Mouse (Mus musculus): Measurements from ENCODE around the gene Patl2.

DNA sequence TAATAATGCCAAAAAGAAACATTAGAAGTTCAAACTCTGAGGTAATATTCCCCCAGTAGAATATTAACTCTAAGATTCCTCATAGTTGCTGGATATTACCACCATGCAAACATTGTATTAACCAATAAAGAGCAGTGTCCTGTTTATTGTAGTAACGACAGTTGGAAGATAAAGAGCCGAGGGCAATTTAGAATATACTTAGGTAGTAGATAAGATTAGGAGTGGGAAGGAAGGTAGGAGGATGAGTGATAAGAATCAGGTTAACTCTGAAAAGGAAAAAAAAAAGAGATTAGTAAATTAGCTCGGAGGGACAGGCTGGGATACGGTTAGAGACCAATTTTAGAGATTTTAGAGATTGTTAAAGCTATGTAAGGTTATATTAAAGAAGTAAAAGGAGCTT lies 35.4 kb upstream of the Patl2 start:
- no peak for TF ChIP-seq CTCF (IDR thresholded peaks at IDR 0.05; ENCODE audit: low read depth)
- TF ChIP-seq EP300 (IDR thresholded peaks at IDR 0.05; ENCODE audit: low read depth) = no peak
